Mouse (Mus musculus): ENCODE data around the gene Ncapg. TPM values are rescaled to one million over a fixed set of nuclear protein-coding genes. Genes with fewer than 3 reads are reported as not detected.

Ncapg gene
- total and polyA plus RNA-seq, 3 experiments: 58.9 to 95.5 (median 69.6) TPM

- Histone ChIP-seq H3K4me1 (ENCODE audit: control insufficient read depth in 1 of 2, insufficient read depth in 2 of 2) (no peaks in the 10 kb centered on the region), H3K27ac (ENCODE audit: insufficient read depth, low read depth) (no peak overlapping the region), H3K9me3 (replicated peaks; ENCODE audit: low read length) (peaks cover 4% of the 10 kb centered on the region), H3K4me3 (replicated peaks in 1 of 3; ENCODE audit: low read depth in 2 of 3, low read length in 2 of 3, poor library complexity in 1 of 3) (no peak overlapping the region), H3K9ac (ENCODE audit: insufficient read depth, low read depth) (no peak overlapping the region), H3K4me2 (ENCODE audit: insufficient read depth, low read depth, poor library complexity, severe bottlenecking) (no peak overlapping the region), H3K27me3 (replicated peaks) (no peaks in the 10 kb centered on the region), H3K79me2 (replicated peaks; ENCODE audit: control insufficient read depth, extremely low read depth, insufficient read depth, poor library complexity, severe bottlenecking) (no peaks in the 10 kb centered on the region), H3K36me3 (replicated peaks in 1 of 2; ENCODE audit: control insufficient read depth in 1 of 2, insufficient read depth in 1 of 2, low read length in 1 of 2) (no peaks in the 10 kb centered on the region)
- in situ Hi-C loops (cut with MboI; ENCODE audit: low pct_ligation_motif_present, low pct_unique_long_range_greater_than_20kb, low sequenced_read_pairs) (no loop called here), dilution Hi-C loops (cut with MboI; ENCODE audit: extremely low pct_ligation_motif_present, extremely low pct_unique_long_range_greater_than_20kb, low sequenced_read_pairs) (no loop called here)
- DNase-seq (ENCODE audit: extremely low read depth): no peak
- no peak for TF ChIP-seq ZNF384 (IDR thresholded peaks at IDR 0.05; ENCODE audit: low read depth, low read length)
- no peak for TF ChIP-seq HCFC1 (IDR thresholded peaks at IDR 0.05; ENCODE audit: low read depth, low read length)
- no peak for TF ChIP-seq IRF4 (IDR thresholded peaks at IDR 0.05; ENCODE audit: low read depth, low read length)
- no peak for TF ChIP-seq USF2 (conservative IDR thresholded peaks at IDR 0.05; ENCODE audit: low read depth, low read length)
- TF ChIP-seq MYC (IDR thresholded peaks at IDR 0.05; ENCODE audit: low read depth, low read length): no peak
- TF ChIP-seq ZKSCAN1 (IDR thresholded peaks at IDR 0.05; ENCODE audit: borderline replicate concordance, low read depth, low read length): no peak
- TF ChIP-seq E2F4 (IDR thresholded peaks at IDR 0.05; ENCODE audit: insufficient replicate concordance, low read depth, low read length): no peak
- no peak for TF ChIP-seq NRF1 (IDR thresholded peaks at IDR 0.05; ENCODE audit: low read depth, low read length)
- TF ChIP-seq NELFE (IDR thresholded peaks at IDR 0.05; ENCODE audit: low read depth, low read length): no peak
- TF ChIP-seq TCF12 (IDR thresholded peaks at IDR 0.05; ENCODE audit: low read depth, low read length): no peak
- TF ChIP-seq CHD1 (IDR thresholded peaks at IDR 0.05; ENCODE audit: low read depth, low read length): no peak
- no peak for TF ChIP-seq ELF1 (IDR thresholded peaks at IDR 0.05; ENCODE audit: low read depth, low read length)
- no peak for TF ChIP-seq KAT2A (IDR thresholded peaks at IDR 0.05; ENCODE audit: insufficient replicate concordance, low read length)
These were observed 40.2 kb upstream of the Ncapg start for GRCm38 (mm10) chr5:45629470-45629869.

- H3K9me3 ChIP-seq (replicated peaks; ENCODE audit: low read length): no peaks in the 10 kb centered on the region
- H3K4me3 ChIP-seq (replicated peaks in 1 of 3; ENCODE audit: low read depth in 2 of 3, low read length in 2 of 3, poor library complexity in 1 of 3): no peak overlapping the region
- H3K36me3 ChIP-seq (replicated peaks in 1 of 2; ENCODE audit: control insufficient read depth in 1 of 2, insufficient read depth in 1 of 2, low read length in 1 of 2): no peaks in the 10 kb centered on the region
- no peak overlapping the region for H3K27ac ChIP-seq (ENCODE audit: insufficient read depth, low read depth)
- no peaks in the 10 kb centered on the region for H3K79me2 ChIP-seq (replicated peaks; ENCODE audit: control insufficient read depth, extremely low read depth, insufficient read depth, poor library complexity, severe bottlenecking)
- no peaks in the 10 kb centered on the region for H3K27me3 ChIP-seq (replicated peaks)
- dilution Hi-C loops (cut with MboI; ENCODE audit: extremely low pct_ligation_motif_present, extremely low pct_unique_long_range_greater_than_20kb, low sequenced_read_pairs) (no loop called here), in situ Hi-C loops (cut with MboI; ENCODE audit: low pct_ligation_motif_present, low pct_unique_long_range_greater_than_20kb, low sequenced_read_pairs) (no loop called here)
- no peak overlapping the region for H3K9ac ChIP-seq (ENCODE audit: insufficient read depth, low read depth)
- no peak for TF ChIP-seq E2F4 (IDR thresholded peaks at IDR 0.05; ENCODE audit: insufficient replicate concordance, low read depth, low read length)
- no peak for TF ChIP-seq USF2 (conservative IDR thresholded peaks at IDR 0.05; ENCODE audit: low read depth, low read length)
- no peak for TF ChIP-seq ZKSCAN1 (IDR thresholded peaks at IDR 0.05; ENCODE audit: borderline replicate concordance, low read depth, low read length)
- TF ChIP-seq PAX5 (IDR thresholded peaks at IDR 0.05; ENCODE audit: low read length): no peak
- no peak for DNase-seq (ENCODE audit: extremely low read depth)
- no peak overlapping the region for H3K4me2 ChIP-seq (ENCODE audit: insufficient read depth, low read depth, poor library complexity, severe bottlenecking)
- no peaks in the 10 kb centered on the region for H3K4me1 ChIP-seq (ENCODE audit: control insufficient read depth in 1 of 2, insufficient read depth in 2 of 2)
These were observed 31.3 kb upstream of the Ncapg start for GRCm38 (mm10) chr5:45638378-45638777.

Data from CH12.LX (cell line).